Mouse (Mus musculus): ENCODE measurements around the gene Vrk2. TPM values are rescaled to one million over a fixed set of nuclear protein-coding genes. Genes with fewer than 3 reads are reported as not detected.

Gene Vrk2
- polyA plus RNA-seq, 1 experiment: 2.0 TPM

GRCm38 (mm10) chr11:26452693-26453092, 141.1 kb downstream of the Vrk2 start:
- TF ChIP-seq POLR2A (IDR thresholded peaks at IDR 0.05; ENCODE audit: borderline replicate concordance, extremely low read depth, insufficient read depth, insufficient read length, poor library complexity, severe bottlenecking) (no peak), CTCF (IDR thresholded peaks at IDR 0.05; ENCODE audit: borderline replicate concordance, extremely low read depth, insufficient read depth, insufficient read length) (no peak)
- no peak for DNase-seq (ENCODE audit: low read depth)

DNA sequence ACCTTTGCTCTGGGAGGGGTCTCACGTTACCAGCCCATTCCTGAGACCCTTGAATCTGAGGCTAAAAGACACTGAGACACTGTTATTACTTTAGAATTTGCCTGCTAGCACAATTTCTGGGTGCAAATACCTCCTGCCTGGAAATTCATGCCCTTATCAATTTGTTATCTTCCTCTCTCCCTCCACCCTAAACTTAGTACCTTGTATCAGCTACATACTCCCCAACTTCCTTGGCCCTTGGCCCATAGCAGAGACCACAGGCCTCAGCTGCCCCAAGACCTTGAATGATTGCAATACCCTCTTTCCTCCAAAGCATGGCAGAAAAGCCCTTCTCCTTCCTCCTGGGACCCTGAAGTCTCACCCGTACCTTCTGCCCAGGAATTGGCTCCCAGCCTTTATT, 142.6 kb downstream of the Vrk2 start:
- TF ChIP-seq CTCF (IDR thresholded peaks at IDR 0.05; ENCODE audit: borderline replicate concordance, extremely low read depth, insufficient read depth, insufficient read length) (no peak), POLR2A (IDR thresholded peaks at IDR 0.05; ENCODE audit: borderline replicate concordance, extremely low read depth, insufficient read depth, insufficient read length, poor library complexity, severe bottlenecking) (no peak)
- no peak for DNase-seq (ENCODE audit: low read depth)

DNA sequence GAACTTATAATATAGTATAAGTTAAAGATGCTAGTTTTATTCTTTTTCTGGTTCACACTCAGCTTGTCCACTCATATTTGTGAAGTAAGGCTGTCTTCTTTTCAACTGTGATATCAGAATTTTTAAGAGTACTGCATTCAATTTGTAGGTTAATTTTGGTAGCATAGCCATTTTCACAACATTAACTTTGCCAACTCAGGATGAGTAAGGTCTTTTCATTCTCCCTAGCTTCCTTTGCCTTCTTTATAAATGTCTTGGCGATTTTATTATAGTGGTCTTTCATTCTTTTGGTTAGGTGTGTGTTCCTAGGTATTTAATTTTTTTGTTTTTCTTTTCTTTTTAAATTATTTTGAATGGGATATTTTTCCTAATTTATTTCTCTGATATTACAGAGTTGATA, 143.2 kb downstream of the Vrk2 start:
- TF ChIP-seq POLR2A (IDR thresholded peaks at IDR 0.05; ENCODE audit: borderline replicate concordance, extremely low read depth, insufficient read depth, insufficient read length, poor library complexity, severe bottlenecking) (no peak), CTCF (IDR thresholded peaks at IDR 0.05; ENCODE audit: borderline replicate concordance, extremely low read depth, insufficient read depth, insufficient read length) (no peak)

GRCm38 (mm10) chr11:26449789-26450188, 144.0 kb downstream of the Vrk2 start:
- no peak for DNase-seq (ENCODE audit: low read depth)
- TF ChIP-seq POLR2A (IDR thresholded peaks at IDR 0.05; ENCODE audit: borderline replicate concordance, extremely low read depth, insufficient read depth, insufficient read length, poor library complexity, severe bottlenecking) (no peak), CTCF (IDR thresholded peaks at IDR 0.05; ENCODE audit: borderline replicate concordance, extremely low read depth, insufficient read depth, insufficient read length) (no peak)

More for the DNA sequence above, 143.2 kb downstream of the Vrk2 start:
- DNase-seq (ENCODE audit: low read depth): no peak

DNA sequence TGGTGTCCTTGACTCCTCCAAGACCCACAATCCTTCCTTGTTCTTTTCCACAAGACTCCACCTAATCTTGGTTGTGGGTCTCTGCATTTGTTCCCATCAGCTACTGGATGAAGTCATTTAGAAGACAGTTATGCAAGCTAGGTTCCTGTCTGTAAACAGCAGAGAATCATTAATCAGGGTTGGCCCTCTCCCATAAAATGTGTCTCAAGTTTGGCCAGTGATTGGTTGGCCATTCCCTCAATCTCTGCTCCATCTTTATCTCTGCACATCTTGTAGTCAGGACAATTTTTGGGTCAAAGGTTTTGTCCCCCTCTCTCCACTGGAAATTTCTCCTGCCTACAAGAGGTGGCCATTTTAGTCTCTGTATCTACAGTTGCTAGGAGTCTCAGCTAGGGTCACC, 149.4 kb downstream of the Vrk2 start:
- no peak for DNase-seq (ENCODE audit: low read depth)
- no peak for TF ChIP-seq CTCF (IDR thresholded peaks at IDR 0.05; ENCODE audit: borderline replicate concordance, extremely low read depth, insufficient read depth, insufficient read length)
- no peak for TF ChIP-seq POLR2A (IDR thresholded peaks at IDR 0.05; ENCODE audit: borderline replicate concordance, extremely low read depth, insufficient read depth, insufficient read length, poor library complexity, severe bottlenecking)

DNA sequence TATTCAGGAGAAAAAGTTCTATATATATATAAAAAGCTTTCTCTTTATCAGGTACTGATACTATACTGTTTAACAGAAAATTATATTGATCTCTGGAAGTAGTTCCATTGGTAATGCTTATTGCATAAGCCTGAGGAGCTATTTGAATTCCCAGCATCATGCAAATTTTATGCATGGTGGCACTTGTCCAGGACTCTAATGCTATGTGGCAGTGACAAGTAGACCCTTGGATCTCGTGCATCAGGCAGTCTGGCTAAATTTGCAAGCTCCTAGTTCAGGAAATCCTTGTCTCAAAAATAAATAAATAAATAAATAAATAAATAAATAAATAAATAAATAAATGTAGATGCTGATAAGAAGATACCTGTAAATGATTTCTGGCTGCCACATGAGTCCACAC, 152.7 kb downstream of the Vrk2 start:
- DNase-seq (ENCODE audit: low read depth): peak; percentile 77
- TF ChIP-seq CTCF (IDR thresholded peaks at IDR 0.05; ENCODE audit: borderline replicate concordance, extremely low read depth, insufficient read depth, insufficient read length) (no peak), POLR2A (IDR thresholded peaks at IDR 0.05; ENCODE audit: borderline replicate concordance, extremely low read depth, insufficient read depth, insufficient read length, poor library complexity, severe bottlenecking) (no peak)

DNA sequence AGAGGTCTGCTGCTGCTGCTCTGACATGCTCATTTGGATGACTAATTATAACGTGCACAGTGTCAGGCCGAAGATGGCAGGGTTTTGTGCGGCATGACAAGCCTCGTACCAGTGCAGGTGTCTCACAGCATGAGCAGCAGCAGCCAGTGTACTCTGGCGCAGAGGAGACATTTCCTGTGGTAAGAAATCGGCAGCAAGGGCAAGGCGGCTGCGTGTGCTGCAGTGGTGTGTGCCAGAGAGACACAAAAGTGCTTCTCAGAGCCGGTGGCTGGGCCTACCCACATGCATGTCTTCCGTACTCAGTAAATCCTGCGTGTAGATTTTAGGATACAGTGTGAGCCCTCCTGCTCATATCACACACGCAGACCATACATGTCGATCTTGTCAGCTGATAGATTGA, 156.0 kb downstream of the Vrk2 start:
- TF ChIP-seq CTCF (IDR thresholded peaks at IDR 0.05; ENCODE audit: borderline replicate concordance, extremely low read depth, insufficient read depth, insufficient read length): no peak
- no peak for TF ChIP-seq POLR2A (IDR thresholded peaks at IDR 0.05; ENCODE audit: borderline replicate concordance, extremely low read depth, insufficient read depth, insufficient read length, poor library complexity, severe bottlenecking)
- peak; percentile 74 for DNase-seq (ENCODE audit: low read depth)

- no peak for DNase-seq (ENCODE audit: low read depth)
- TF ChIP-seq CTCF (IDR thresholded peaks at IDR 0.05; ENCODE audit: borderline replicate concordance, extremely low read depth, insufficient read depth, insufficient read length) (no peak), POLR2A (IDR thresholded peaks at IDR 0.05; ENCODE audit: borderline replicate concordance, extremely low read depth, insufficient read depth, insufficient read length, poor library complexity, severe bottlenecking) (no peak)
Observed at GRCm38 (mm10) chr11:26434229-26434628, 159.6 kb downstream of the Vrk2 start.

GRCm38 (mm10) chr11:26421472-26421871, 172.3 kb downstream of the Vrk2 start:
- no peak for DNase-seq (ENCODE audit: low read depth)
- TF ChIP-seq POLR2A (IDR thresholded peaks at IDR 0.05; ENCODE audit: borderline replicate concordance, extremely low read depth, insufficient read depth, insufficient read length, poor library complexity, severe bottlenecking) (no peak), CTCF (IDR thresholded peaks at IDR 0.05; ENCODE audit: borderline replicate concordance, extremely low read depth, insufficient read depth, insufficient read length) (no peak)

Other genes starting within 250 kb of the Vrk2 start
- gene Fancl, start 207.9 kb downstream of the Vrk2 start, polyA plus RNA-seq (2012; rRNA removed): 9.1 and 10.3 TPM in 2 replicates
- gene Gm6899, start 758 bp downstream of the Vrk2 start, polyA plus RNA-seq (2012; rRNA removed): not detected in 2 replicates